Mouse (Mus musculus): ENCODE measurements at regions not wholly inside any gene's neighbourhood (a gene's known extent, or its start where the extent isn't known, plus 50 kb on each side); places are given as distances from the start of the nearest gene placed in this dataset.
"Not testable (repeated sequence)": the region's sequence is repeated elsewhere in the genome, so short reads cannot be mapped to it uniquely, and the experiment has no call there.

DNA sequence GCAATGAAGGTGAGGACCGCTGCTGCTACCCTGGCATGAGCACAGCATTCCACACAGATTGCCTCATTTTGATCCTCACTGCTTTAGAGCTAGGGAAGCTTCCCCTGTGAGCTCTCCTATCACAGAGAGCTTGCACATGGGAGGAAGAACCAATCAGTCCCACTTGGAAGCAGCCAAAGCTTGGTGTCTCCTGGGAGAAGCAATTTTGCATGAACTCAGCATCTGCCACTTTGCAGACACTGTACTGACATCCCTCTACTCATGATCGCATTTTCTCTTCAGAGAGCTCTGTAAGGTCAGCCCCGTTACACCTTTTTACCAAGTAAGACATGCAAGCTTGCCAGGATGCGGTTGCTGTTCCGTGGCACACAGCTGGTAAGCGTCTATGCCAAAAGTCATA lies 455.9 kb upstream of the Sall1 start:
- H3K9ac ChIP-seq (ENCODE audit: low read length), result no peak overlapping the region
- 66% methylated on average over 6 of the region's 6 CpGs for WGBS
- ATAC-seq (ENCODE audit: insufficient number of reproducible peaks, insufficient read depth, low FRiP score, low read depth), result no peak
- H3K27ac ChIP-seq (replicated peaks in 1 of 2; ENCODE audit: control insufficient read depth in 1 of 2, insufficient read depth in 1 of 2, low read depth in 2 of 2, low read length in 2 of 2), result no peak overlapping the region
- peaks cover 0 to 6% of the 10 kb centered on the region in 2 experiments; a peak in 1 of 4 replicates for H3K4me1 ChIP-seq (ENCODE audit: control insufficient read depth in 2 of 2, insufficient read depth in 2 of 2, low read length in 2 of 2)
- no peaks in the 10 kb centered on the region for H3K36me3 ChIP-seq (ENCODE audit: control insufficient read depth, insufficient read depth, low read length)
- H3K27me3 ChIP-seq (ENCODE audit: control insufficient read depth, insufficient read depth, low read length), result no peaks in the 10 kb centered on the region
- no peak overlapping the region for H3K4me2 ChIP-seq (ENCODE audit: low read length)
- no peaks in the 10 kb centered on the region for H3K9me3 ChIP-seq (ENCODE audit: control insufficient read depth, low read length)
- H3K4me3 ChIP-seq (ENCODE audit: control insufficient read depth in 1 of 2, insufficient read depth in 1 of 2, low read depth in 1 of 2, low read length in 2 of 2), result no peak overlapping the region

DNA sequence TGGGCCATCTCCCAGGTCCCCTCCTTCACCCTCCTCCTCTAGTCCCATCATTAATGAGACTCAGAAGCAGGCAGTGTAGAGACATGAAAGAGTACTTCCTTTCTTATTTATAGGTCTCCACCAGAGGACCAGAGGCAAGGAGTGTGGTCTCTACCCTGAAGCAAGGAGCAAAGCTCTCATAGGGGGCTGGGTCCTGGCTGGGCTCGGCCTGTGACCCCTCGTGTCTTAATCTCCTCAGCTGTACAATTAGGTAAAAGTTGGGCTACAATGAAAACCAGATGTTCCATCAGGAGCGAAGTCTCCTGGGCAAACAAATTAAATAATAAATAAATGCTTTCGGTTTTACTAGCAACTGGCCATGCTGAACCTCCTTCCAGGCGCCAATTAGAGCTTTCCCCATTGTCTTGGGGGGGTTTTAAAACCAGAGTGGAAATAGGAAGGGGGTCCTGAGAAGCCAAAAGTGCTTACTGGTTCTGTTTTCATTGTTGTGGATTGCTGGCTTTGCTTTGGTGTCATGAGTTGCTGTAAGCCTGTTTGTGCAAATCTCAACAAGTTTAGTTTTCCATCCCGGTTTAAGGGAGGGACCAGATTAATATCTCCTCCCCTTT lies 454.2 kb upstream of the Sall1 start:
- peaks cover 0 to 4% of the 10 kb centered on the region in 2 experiments; a peak in 1 of 4 replicates for H3K4me1 ChIP-seq (ENCODE audit: control insufficient read depth in 2 of 2, insufficient read depth in 2 of 2, low read length in 2 of 2)

DNA sequence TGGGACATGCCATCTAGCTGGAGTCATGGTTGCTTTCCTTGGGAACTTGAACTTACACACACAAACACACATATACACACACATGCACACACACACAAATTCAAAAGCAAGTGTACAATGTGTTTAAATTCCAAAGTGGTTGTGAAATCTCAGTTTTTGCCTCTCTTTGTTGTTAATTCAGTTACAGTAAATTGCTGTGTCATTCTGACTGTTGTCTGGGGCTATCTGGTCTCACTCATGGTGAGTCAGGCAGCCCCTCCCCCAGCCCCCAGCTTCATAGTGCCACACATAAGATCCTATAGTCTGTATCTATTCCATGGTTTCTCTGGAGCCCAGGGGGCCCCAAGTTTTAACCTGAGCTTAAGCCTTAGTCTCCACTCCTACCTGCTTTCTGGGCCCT lies 448.4 kb upstream of the Sall1 start:
- Histone ChIP-seq H3K9ac (ENCODE audit: low read length) (no peak overlapping the region), H3K9me3 (ENCODE audit: control insufficient read depth, low read length) (no peaks in the 10 kb centered on the region), H3K27ac (replicated peaks in 1 of 2; ENCODE audit: control insufficient read depth in 1 of 2, insufficient read depth in 1 of 2, low read depth in 2 of 2, low read length in 2 of 2) (no peak overlapping the region), H3K36me3 (ENCODE audit: control insufficient read depth, insufficient read depth, low read length) (no peaks in the 10 kb centered on the region), H3K4me1 (ENCODE audit: control insufficient read depth in 2 of 2, insufficient read depth in 2 of 2, low read length in 2 of 2) (no peaks in the 10 kb centered on the region), H3K4me2 (ENCODE audit: low read length) (no peak overlapping the region), H3K27me3 (ENCODE audit: control insufficient read depth, insufficient read depth, low read length) (no peaks in the 10 kb centered on the region), H3K4me3 (ENCODE audit: control insufficient read depth in 1 of 2, insufficient read depth in 1 of 2, low read depth in 1 of 2, low read length in 2 of 2) (no peak overlapping the region)
- no peak for ATAC-seq (ENCODE audit: insufficient number of reproducible peaks, insufficient read depth, low FRiP score, low read depth)

More for the DNA sequence above, 454.2 kb upstream of the Sall1 start:
- Histone ChIP-seq H3K27me3 (ENCODE audit: control insufficient read depth, insufficient read depth, low read length) (no peaks in the 10 kb centered on the region), H3K4me2 (ENCODE audit: low read length) (no peak overlapping the region), H3K4me3 (ENCODE audit: control insufficient read depth in 1 of 2, insufficient read depth in 1 of 2, low read depth in 1 of 2, low read length in 2 of 2) (no peak overlapping the region), H3K36me3 (ENCODE audit: control insufficient read depth, insufficient read depth, low read length) (no peaks in the 10 kb centered on the region), H3K27ac (replicated peaks in 1 of 2; ENCODE audit: control insufficient read depth in 1 of 2, insufficient read depth in 1 of 2, low read depth in 2 of 2, low read length in 2 of 2) (no peak overlapping the region), H3K9me3 (ENCODE audit: control insufficient read depth, low read length) (no peaks in the 10 kb centered on the region), H3K9ac (ENCODE audit: low read length) (no peak overlapping the region)
- WGBS, result 75% methylated on average over 6 of the region's 6 CpGs
- ATAC-seq (ENCODE audit: insufficient number of reproducible peaks, insufficient read depth, low FRiP score, low read depth), result no peak

DNA sequence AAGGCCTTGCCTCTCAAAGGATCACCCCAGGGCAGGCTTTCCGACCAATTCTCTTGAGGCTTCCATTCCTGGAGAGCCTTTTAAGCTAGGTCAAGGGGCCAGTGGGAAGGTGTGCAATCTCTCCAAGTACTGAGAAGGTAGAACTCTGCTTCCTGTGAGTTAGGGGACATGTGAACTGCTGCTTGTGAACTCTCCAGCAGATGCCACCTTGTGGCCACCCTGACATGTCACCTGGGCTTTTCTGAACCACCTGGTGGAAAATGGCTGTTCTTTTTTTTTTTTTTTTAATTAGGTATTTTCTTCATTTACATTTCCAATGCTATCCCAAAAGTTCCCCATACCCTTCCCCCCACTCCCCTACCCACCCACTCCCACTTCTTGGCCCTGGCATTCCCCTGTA lies 438.5 kb upstream of the Sall1 start:
- not testable (repeated sequence) for H3K9me3 ChIP-seq (ENCODE audit: control insufficient read depth, low read length); H3K27ac ChIP-seq (replicated peaks in 1 of 2; ENCODE audit: control insufficient read depth in 1 of 2, insufficient read depth in 1 of 2, low read depth in 2 of 2, low read length in 2 of 2); H3K36me3 ChIP-seq (ENCODE audit: control insufficient read depth, insufficient read depth, low read length); ATAC-seq (ENCODE audit: insufficient number of reproducible peaks, insufficient read depth, low FRiP score, low read depth); H3K4me1 ChIP-seq (ENCODE audit: control insufficient read depth in 2 of 2, insufficient read depth in 2 of 2, low read length in 2 of 2); H3K27me3 ChIP-seq (ENCODE audit: control insufficient read depth, insufficient read depth, low read length); H3K4me2 ChIP-seq (ENCODE audit: low read length); H3K4me3 ChIP-seq (ENCODE audit: control insufficient read depth in 1 of 2, insufficient read depth in 1 of 2, low read depth in 1 of 2, low read length in 2 of 2); H3K9ac ChIP-seq (ENCODE audit: low read length)
- WGBS, result 70% methylated on average over 1 of the region's 1 CpGs

DNA sequence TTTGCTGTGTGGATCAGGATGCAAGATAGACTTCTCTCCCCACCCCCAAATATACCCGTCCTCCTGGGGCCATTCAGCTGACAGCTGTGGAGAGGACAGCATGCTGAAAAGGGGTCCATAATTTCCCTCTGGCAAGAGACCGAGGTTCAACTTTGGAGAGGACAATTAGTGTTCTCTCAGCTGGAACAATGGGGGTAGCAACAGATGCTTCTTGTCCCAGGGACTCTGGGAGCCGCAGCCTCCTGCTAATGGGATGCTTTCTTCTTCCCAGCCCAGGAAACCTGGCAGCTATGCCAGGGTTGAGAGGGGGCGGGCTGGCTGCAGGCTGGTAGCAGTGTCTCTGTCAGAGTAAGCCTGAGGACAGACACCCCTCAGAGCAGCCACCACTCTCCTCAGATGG lies 433.0 kb upstream of the Sall1 start:
- ATAC-seq (ENCODE audit: insufficient number of reproducible peaks, insufficient read depth, low FRiP score, low read depth), result no peak
- Histone ChIP-seq H3K9me3 (ENCODE audit: control insufficient read depth, low read length) (no peaks in the 10 kb centered on the region), H3K9ac (ENCODE audit: low read length) (no peak overlapping the region), H3K4me3 (ENCODE audit: control insufficient read depth in 1 of 2, insufficient read depth in 1 of 2, low read depth in 1 of 2, low read length in 2 of 2) (no peak overlapping the region), H3K4me1 (ENCODE audit: control insufficient read depth in 2 of 2, insufficient read depth in 2 of 2, low read length in 2 of 2) (no peaks in the 10 kb centered on the region), H3K36me3 (ENCODE audit: control insufficient read depth, insufficient read depth, low read length) (no peaks in the 10 kb centered on the region), H3K27me3 (ENCODE audit: control insufficient read depth, insufficient read depth, low read length) (no peaks in the 10 kb centered on the region), H3K4me2 (ENCODE audit: low read length) (no peak overlapping the region), H3K27ac (replicated peaks in 1 of 2; ENCODE audit: control insufficient read depth in 1 of 2, insufficient read depth in 1 of 2, low read depth in 2 of 2, low read length in 2 of 2) (no peak overlapping the region)
- 54% methylated on average over 4 of the region's 4 CpGs for WGBS

DNA sequence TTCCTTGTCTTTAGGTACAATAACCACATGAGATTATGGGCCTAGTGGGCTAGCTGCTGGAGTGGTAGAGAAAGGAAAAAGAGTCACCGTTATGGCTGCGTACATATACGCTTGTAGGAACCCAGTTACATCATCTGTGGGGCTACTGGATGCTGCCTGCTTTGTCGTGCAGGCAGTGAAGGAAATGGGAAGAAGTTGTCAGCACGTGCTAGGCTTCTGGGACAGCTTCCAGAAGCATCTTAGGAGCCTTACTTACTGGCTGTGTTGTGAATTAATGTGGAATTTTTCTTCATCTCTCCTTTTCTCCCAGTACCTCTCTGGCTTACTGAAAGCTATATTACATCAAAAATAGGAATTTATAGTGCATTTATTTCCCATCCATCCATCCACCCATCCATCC lies 427.2 kb upstream of the Sall1 start:
- ATAC-seq (ENCODE audit: insufficient number of reproducible peaks, insufficient read depth, low FRiP score, low read depth), result no peak
- Histone ChIP-seq H3K4me1 (ENCODE audit: control insufficient read depth in 2 of 2, insufficient read depth in 2 of 2, low read length in 2 of 2) (peaks cover 0 to 2% of the 10 kb centered on the region in 2 experiments; a peak in 1 of 4 replicates), H3K27ac (replicated peaks in 1 of 2; ENCODE audit: control insufficient read depth in 1 of 2, insufficient read depth in 1 of 2, low read depth in 2 of 2, low read length in 2 of 2) (no peak overlapping the region), H3K9ac (ENCODE audit: low read length) (no peak overlapping the region), H3K4me3 (ENCODE audit: control insufficient read depth in 1 of 2, insufficient read depth in 1 of 2, low read depth in 1 of 2, low read length in 2 of 2) (no peak overlapping the region), H3K9me3 (ENCODE audit: control insufficient read depth, low read length) (no peaks in the 10 kb centered on the region), H3K4me2 (ENCODE audit: low read length) (no peak overlapping the region), H3K36me3 (ENCODE audit: control insufficient read depth, insufficient read depth, low read length) (no peaks in the 10 kb centered on the region), H3K27me3 (ENCODE audit: control insufficient read depth, insufficient read depth, low read length) (no peaks in the 10 kb centered on the region)
- 40% methylated on average over 5 of the region's 5 CpGs for WGBS

DNA sequence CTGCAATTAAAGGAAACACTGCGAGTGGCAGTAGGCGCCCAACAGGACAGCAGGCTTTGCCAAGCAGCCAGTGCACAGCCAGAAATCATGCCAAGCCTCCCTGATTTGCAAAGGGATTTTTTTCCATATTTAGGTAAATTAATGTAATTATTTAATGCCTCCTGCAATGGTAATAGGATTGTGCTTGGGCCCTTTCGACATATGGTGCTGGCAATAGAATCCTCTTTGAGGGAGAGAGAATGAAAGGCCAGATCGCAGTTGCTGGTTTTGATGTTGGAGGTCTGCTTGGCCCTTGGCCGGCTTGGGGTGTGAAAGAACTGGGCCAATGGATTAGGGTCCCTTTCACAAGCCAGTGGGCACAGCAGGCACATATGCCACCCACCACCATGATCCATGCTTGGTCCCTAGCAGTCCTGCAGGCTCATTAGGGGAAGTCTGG lies 424.8 kb upstream of the Sall1 start:
- H3K4me1 ChIP-seq (ENCODE audit: control insufficient read depth in 2 of 2, insufficient read depth in 2 of 2, low read length in 2 of 2), result peaks cover 0 to 2% of the 10 kb centered on the region in 2 experiments; a peak in 1 of 4 replicates
- no peak overlapping the region for H3K4me3 ChIP-seq (ENCODE audit: control insufficient read depth in 1 of 2, insufficient read depth in 1 of 2, low read depth in 1 of 2, low read length in 2 of 2)
- no peak overlapping the region for H3K4me2 ChIP-seq (ENCODE audit: low read length)
- no peak overlapping the region for H3K9ac ChIP-seq (ENCODE audit: low read length)
- no peak for ATAC-seq (ENCODE audit: insufficient number of reproducible peaks, insufficient read depth, low FRiP score, low read depth)
- no peak overlapping the region for H3K27ac ChIP-seq (replicated peaks in 1 of 2; ENCODE audit: control insufficient read depth in 1 of 2, insufficient read depth in 1 of 2, low read depth in 2 of 2, low read length in 2 of 2)
- no peaks in the 10 kb centered on the region for H3K9me3 ChIP-seq (ENCODE audit: control insufficient read depth, low read length)
- H3K27me3 ChIP-seq (ENCODE audit: control insufficient read depth, insufficient read depth, low read length), result no peaks in the 10 kb centered on the region
- WGBS, result 88% methylated on average over 5 of the region's 5 CpGs
- no peaks in the 10 kb centered on the region for H3K36me3 ChIP-seq (ENCODE audit: control insufficient read depth, insufficient read depth, low read length)

DNA sequence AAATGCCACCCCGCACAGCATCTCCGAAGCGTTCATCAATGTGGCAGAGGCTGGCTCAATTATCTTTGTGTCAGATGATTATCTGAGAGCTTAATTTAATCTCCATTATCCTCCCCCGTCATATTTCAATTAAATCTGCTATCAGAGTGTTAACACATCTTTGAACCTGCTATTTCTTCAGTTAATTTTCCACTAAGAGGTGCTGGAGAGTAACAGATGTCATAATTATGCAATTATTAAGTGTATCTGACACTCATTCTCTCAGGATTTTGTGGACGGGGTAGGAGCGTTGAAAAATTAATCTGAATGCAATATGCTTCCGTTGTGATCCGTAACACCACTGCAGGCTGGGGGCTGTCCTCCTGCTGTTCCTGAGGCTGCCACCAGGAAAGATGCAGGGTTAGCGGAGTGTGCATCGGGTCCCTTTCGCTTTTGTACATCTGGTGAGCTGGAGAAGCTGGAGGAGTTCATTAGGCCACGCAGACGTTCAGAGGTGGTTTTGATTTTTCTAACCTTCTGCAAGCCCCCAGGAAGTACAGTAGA lies 421.3 kb upstream of the Sall1 start:
- Histone ChIP-seq H3K4me2 (ENCODE audit: low read length) (no peak overlapping the region), H3K4me3 (ENCODE audit: control insufficient read depth in 1 of 2, insufficient read depth in 1 of 2, low read depth in 1 of 2, low read length in 2 of 2) (no peak overlapping the region), H3K27ac (replicated peaks in 1 of 2; ENCODE audit: control insufficient read depth in 1 of 2, insufficient read depth in 1 of 2, low read depth in 2 of 2, low read length in 2 of 2) (no peak overlapping the region), H3K36me3 (ENCODE audit: control insufficient read depth, insufficient read depth, low read length) (no peaks in the 10 kb centered on the region), H3K9me3 (ENCODE audit: control insufficient read depth, low read length) (no peaks in the 10 kb centered on the region), H3K9ac (ENCODE audit: low read length) (no peak overlapping the region), H3K4me1 (ENCODE audit: control insufficient read depth in 2 of 2, insufficient read depth in 2 of 2, low read length in 2 of 2) (peaks cover 0 to 2% of the 10 kb centered on the region in 2 experiments; a peak in 1 of 4 replicates), H3K27me3 (ENCODE audit: control insufficient read depth, insufficient read depth, low read length) (no peaks in the 10 kb centered on the region)
- WGBS, result 85% methylated on average over 13 of the region's 13 CpGs
- ATAC-seq (ENCODE audit: insufficient number of reproducible peaks, insufficient read depth, low FRiP score, low read depth), result no peak
